In genomic region chr5:74155860-74156351, GRCm38 (mm10) we compare ENCODE assay signal across 13 mouse cellular contexts. TPM values are rescaled to one million over a fixed set of nuclear protein-coding genes. Genes with fewer than 3 reads are reported as not detected.
A peak's percentile ranks its signal among the peaks of the same experiment; 100 is the strongest.
DNase-seq lines count a peak whose midpoint lies in the region; ATAC-seq and TF ChIP-seq lines count a peak whose summit lies in the region.
"Had no signal": no experiment of that assay in that cellular context is flagged by ENCODE, and none has a peak within 500 bp of the region (broad histone marks: within the 10 kb centered on the region; RNA-seq: fewer than 3 reads in every experiment).

No protein-coding gene starts in this region.

- no peak overlapping the region for H3K4me2 ChIP-seq in kidney, postnatal 0 days (ENCODE audit: low read length)
- H3K4me2 ChIP-seq in neural tube, embryonic 13.5 days, result no peak overlapping the region
- H3K4me2 ChIP-seq in liver, embryonic 12.5 days, result no peak overlapping the region
- H3K4me2 ChIP-seq: forebrain, embryonic 13.5 days; liver, embryonic 11.5 days had no signal

- no peaks in the 10 kb centered on the region for H3K36me3 ChIP-seq in kidney, postnatal 0 days (ENCODE audit: insufficient read depth, low read length)
- H3K36me3 ChIP-seq in neural tube, embryonic 13.5 days, result no peaks in the 10 kb centered on the region
- no peaks in the 10 kb centered on the region for H3K36me3 ChIP-seq in liver, embryonic 12.5 days

- ATAC-seq in kidney, postnatal 0 days (replicated peaks; ENCODE audit: low FRiP score, low read depth), result peak; percentile 67
- 0 out of 2 replicates have a peak, but pooled peaks have one; percentile 19 for ATAC-seq in neural tube, embryonic 13.5 days (ENCODE audit: low read depth)
- no peak for ATAC-seq in liver, embryonic 12.5 days
- ATAC-seq: forebrain, embryonic 13.5 days had no signal

- H3K9ac ChIP-seq in kidney, postnatal 0 days (ENCODE audit: low read depth, low read length), result no peak overlapping the region
- no peak overlapping the region for H3K9ac ChIP-seq in neural tube, embryonic 13.5 days
- no peak overlapping the region for H3K9ac ChIP-seq in liver, embryonic 12.5 days
- H3K9ac ChIP-seq: forebrain, embryonic 13.5 days had no signal

- H3K27ac ChIP-seq in kidney, postnatal 0 days, result no peak overlapping the region
- no peak overlapping the region for H3K27ac ChIP-seq in neural tube, embryonic 13.5 days (replicated peaks)
- no peak overlapping the region for H3K27ac ChIP-seq in liver, embryonic 12.5 days
- H3K27ac ChIP-seq: forebrain, embryonic 13.5 days had no signal

- no peak for TF ChIP-seq CTCF in kidney, postnatal 0 days (IDR thresholded peaks at IDR 0.05; ENCODE audit: low read depth)

- no peaks in the 10 kb centered on the region for H3K27me3 ChIP-seq in kidney, postnatal 0 days (ENCODE audit: insufficient read depth, low read length)
- H3K27me3 ChIP-seq in neural tube, embryonic 13.5 days, result no peaks in the 10 kb centered on the region
- H3K27me3 ChIP-seq in liver, embryonic 12.5 days (replicated peaks), result no peaks in the 10 kb centered on the region
- H3K27me3 ChIP-seq: forebrain, embryonic 13.5 days had no signal

- H3K4me1 ChIP-seq in kidney, postnatal 0 days (replicated peaks; ENCODE audit: insufficient read depth, low read length), result peaks cover 7% of the 10 kb centered on the region
- no peaks in the 10 kb centered on the region for H3K4me1 ChIP-seq in neural tube, embryonic 13.5 days (replicated peaks)
- H3K4me1 ChIP-seq in liver, embryonic 12.5 days, result peaks cover 9% of the 10 kb centered on the region
- H3K4me1 ChIP-seq: forebrain, embryonic 13.5 days had no signal

- no peak overlapping the region for H3K4me3 ChIP-seq in kidney, postnatal 0 days (replicated peaks; ENCODE audit: low read depth, low read length)
- no peak overlapping the region for H3K4me3 ChIP-seq in neural tube, embryonic 13.5 days
- no peak overlapping the region for H3K4me3 ChIP-seq in liver, embryonic 12.5 days
- H3K4me3 ChIP-seq: forebrain, embryonic 13.5 days had no signal

- peak; percentile 13 to 18 for DNase-seq in cerebellum, postnatal 14 days
- no peak for DNase-seq in cerebellum, adult 9-11 months
- no peak for DNase-seq in kidney, postnatal 0 days (ENCODE audit: low spot score)
- DNase-seq in kidney, adult 8-10 months, result no peak
- DNase-seq in forelimb bud, embryonic 11.5 days (ENCODE audit: low read depth, low spot score), result peak; percentile 86
- DNase-seq in left cerebral cortex, adult 8-10 months (ENCODE audit: low spot score in 2 of 2), result no peak
- DNase-seq: cerebellum, postnatal 36 days; kidney, adult 18-20 months; thymus, postnatal 4 days had no signal

- 30% methylated on average over 7 of the region's 7 CpGs for WGBS in kidney, postnatal 0 days
- whole genome bisulfite sequencing in neural tube, embryonic 13.5 days, result 30% methylated on average over 7 of the region's 7 CpGs
- 67% methylated on average over 7 of the region's 7 CpGs for WGBS in liver, embryonic 12.5 days (ENCODE audit: insufficient replicate concordance)

- no peaks in the 10 kb centered on the region for H3K9me3 ChIP-seq in kidney, postnatal 0 days (replicated peaks; ENCODE audit: low read length)
- H3K9me3 ChIP-seq in neural tube, embryonic 13.5 days, result no peaks in the 10 kb centered on the region
- H3K9me3 ChIP-seq in liver, embryonic 12.5 days (replicated peaks), result no peaks in the 10 kb centered on the region
- H3K9me3 ChIP-seq: forebrain, embryonic 13.5 days had no signal

RNA-seq across cellular contexts. Expression of gene Rasl11b, which starts 39.2 kb away (rescaled TPM):
- 96.5 and 99.9 TPM in 2 replicates for polyA plus RNA-seq in kidney, postnatal 0 days (2015; fragmentation: Nextera tagmentation; extraction: Ambion mirVana)
- 23.6 and 27.8 TPM in 2 replicates for polyA plus RNA-seq in neural tube, embryonic 13.5 days (2015; fragmentation: Nextera tagmentation; extraction: Ambion mirVana)
- total RNA-seq in left cerebral cortex, adult 8-10 months (2022), result 100 to 1,000 TPM in 1 of 4 experiments, 10 to 100 TPM in 3; 69.2 to 106 (median 80.9) TPM
- 5.9 and 7.0 TPM in 2 replicates for polyA plus RNA-seq in liver, embryonic 12.5 days (2016; fragmentation: Nextera tagmentation; extraction: Ambion mirVana)

Comparison
In these comparisons a context has a peak if more than half of its experiments do, and no peak if none do; other contexts are left out.
1. DNase-seq: peak in cerebellum, postnatal 14 days (2 of 2) and forelimb bud, embryonic 11.5 days (single experiment); none in cerebellum, adult 9-11 months (single experiment), kidney, postnatal 0 days (single experiment), kidney, adult 8-10 months (0 of 2) and left cerebral cortex, adult 8-10 months (0 of 2).